Mouse (Mus musculus) gastrocnemius, adult 18-20 months (tissue): ENCODE results near the gene Arntl. TPM values are rescaled to one million over a fixed set of nuclear protein-coding genes. Genes with fewer than 3 reads are reported as not detected.
"Not testable (repeated sequence)": the region's sequence is repeated elsewhere in the genome, so short reads cannot be mapped to it uniquely, and the experiment has no call there.

Experiments used
- DNase-seq: peaks from one replicate; pipeline ENCODE4 v3.0.0; 2021; ENCODE audit warnings: low spot score
- total RNA-seq, 2 experiments: library from RNA; stranded (reverse); gene quantifications; 2 replicates each; pipeline ENCODE4 v1.2.3; 2021

The Arntl gene
- total RNA-seq, 2 experiments from 2014 or later, result 21.9 to 31.8 TPM

DNA sequence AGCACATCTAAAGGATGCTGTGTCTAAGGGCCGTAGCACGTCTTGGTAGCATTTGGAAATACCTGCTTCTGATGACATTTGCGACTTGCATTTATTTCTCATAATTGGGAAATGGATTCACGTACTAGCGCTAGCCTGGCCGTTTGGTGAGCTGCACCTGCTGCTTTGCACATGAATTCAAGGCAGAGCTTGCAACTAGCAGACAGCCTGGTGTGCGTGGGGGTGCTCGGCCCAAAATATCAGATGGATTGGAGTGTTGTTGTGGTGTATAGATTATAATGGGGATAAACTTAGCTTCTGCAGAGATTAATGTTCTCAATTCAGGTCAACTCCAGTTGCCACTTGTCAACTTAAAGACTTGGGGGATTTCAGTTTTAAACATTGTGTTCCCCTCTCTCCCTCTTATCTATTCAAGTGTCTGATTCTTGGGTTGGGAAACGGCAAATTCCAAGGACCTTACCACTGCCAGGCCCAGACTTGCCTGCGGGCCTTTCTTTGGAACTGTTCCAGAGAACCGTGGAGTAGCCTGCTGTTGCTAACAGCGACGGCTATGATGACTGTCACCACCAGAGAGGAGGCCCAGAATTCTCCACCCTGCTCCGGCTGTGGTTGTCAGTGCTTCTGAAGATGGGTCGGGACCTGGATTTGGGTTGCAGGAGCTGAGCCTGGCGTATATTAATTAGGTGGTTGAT is 42.0 kb downstream of the Arntl start:
- DNase-seq, result no peak

DNA sequence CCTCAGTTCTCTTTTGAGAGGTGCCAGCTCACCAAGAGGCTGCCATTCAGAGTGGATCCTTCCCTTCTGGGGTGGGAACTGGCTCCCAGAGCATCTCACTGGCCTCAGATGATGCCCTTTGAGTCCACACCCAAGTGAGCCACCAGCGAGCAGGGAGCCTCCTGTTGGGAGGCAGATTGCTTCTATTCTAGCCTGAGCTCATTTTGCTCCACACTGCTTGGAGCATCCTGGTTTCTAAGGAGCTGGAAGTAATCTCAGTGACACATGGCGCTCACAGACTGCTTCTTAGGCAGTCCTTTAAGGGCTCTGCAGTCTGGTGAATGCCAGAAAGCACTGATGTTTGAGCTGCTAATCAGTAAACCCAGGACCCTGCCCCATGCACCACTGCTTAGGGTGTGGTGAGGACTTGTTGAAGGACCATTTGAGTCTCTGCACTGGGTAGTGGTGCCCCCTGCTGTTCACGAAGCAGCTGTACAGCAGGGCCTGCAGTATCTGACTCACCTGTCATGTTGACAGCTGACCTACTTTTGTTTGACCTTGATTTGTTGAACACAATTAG is 43.2 kb downstream of the Arntl start:
- peak; percentile 58 for DNase-seq

DNA sequence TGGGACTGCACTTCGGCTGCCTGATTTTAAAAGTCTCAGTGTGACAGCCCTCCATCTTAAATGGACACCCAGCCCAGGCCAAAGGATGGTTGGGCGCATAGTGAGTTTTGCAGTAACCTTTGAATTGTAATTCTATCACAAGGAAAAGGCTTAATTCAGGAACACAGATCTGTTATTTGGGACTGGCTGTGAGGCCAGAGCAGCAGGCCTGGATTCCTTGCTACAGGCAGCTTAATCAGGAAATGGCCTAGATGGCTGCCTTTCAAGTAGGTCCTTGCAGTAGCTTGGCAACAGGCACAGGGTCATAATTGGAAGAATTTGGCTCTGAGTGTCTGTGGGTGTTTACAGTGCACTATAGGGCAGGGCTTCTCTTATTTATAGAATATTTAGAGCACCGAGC is 43.7 kb downstream of the Arntl start:
- peak; percentile 56 for DNase-seq

DNA sequence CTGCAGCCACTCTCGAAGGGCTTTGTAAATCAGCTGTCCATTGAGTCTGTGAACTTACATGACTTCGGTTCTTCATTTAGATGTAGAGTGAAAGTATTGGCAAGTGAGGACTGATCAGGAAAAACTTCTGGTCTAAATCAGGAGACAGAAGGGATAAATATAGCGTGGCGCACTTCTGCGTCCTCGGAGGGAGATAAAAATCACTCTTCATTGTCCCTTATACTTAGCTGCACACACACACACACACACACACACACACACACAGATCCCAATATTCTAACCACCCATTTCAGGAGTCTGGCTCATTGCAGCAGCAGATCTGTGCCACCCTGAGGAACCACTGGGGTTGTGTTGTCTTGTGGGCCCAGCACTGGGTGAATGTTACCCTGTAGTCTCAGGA is 44.3 kb downstream of the Arntl start:
- DNase-seq, result no peak

DNA sequence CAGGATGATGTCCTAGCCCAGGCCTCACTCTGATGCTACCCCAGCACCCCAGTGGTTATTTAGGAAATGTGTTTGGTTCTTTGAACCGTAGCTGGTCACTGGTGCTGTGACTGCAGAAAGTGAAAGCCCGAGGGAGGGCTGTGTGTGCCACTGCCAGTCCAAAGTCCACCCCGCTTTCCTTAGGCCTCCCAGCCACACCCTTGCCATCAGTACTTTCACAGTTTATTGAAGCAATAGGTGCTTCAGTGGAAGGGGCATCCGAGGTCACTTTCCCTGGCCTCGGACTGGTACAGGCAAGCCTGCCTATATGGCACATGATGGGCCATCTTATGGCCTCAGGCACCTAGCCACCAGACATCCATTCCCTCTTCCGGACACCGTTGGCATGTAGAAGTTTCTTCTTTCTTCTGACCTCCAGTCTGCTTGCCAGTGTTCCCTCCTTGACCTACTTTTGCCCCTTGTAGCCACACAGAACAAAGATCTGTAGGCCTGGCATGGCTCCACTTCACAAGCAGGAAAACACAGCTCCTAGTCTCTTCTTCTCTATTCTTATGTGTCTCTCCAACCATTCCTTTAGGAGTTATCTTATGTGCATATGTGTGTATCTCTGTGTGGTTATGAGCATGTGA is 46.6 kb downstream of the Arntl start:
- DNase-seq, result no peak

DNA sequence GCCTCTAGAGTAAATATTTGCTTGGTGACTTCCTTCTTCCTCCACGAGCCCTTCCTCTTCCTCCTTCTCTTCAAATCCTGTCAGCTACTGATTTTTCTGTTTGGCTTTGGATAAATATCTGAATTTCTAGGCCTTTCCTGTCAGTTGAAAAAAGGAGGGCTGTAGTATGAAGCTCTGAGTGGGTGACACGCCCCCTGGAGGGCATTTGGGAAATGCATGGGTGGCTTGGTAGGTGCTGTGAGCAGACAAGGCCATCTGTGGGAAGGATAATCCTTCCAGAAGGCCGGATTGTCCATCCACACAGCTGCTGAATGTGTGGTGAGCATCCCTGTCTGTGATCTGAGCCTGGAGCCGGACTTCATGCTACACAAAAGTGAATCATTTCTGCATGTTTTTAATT is 48.8 kb downstream of the Arntl start:
- DNase-seq, result no peak

DNA sequence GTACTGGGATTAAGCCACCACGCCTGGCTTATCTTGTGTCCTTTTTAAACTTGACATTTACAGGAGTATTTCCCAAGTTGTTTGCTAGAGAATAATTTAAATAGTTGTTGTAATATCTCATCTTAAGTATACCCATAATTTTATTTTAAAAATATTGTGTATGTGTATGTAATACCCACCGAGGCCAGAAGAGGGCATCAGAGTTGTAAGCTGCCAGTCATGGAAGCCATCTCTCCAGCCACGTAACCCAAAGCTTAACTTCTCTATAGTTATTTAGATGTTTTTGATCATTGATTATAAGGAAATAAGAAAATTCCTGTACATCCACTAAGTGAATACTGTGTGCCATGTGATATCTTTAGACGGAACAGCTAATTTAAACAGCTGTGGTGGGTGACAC is 51.2 kb downstream of the Arntl start:
- no peak for DNase-seq

DNA sequence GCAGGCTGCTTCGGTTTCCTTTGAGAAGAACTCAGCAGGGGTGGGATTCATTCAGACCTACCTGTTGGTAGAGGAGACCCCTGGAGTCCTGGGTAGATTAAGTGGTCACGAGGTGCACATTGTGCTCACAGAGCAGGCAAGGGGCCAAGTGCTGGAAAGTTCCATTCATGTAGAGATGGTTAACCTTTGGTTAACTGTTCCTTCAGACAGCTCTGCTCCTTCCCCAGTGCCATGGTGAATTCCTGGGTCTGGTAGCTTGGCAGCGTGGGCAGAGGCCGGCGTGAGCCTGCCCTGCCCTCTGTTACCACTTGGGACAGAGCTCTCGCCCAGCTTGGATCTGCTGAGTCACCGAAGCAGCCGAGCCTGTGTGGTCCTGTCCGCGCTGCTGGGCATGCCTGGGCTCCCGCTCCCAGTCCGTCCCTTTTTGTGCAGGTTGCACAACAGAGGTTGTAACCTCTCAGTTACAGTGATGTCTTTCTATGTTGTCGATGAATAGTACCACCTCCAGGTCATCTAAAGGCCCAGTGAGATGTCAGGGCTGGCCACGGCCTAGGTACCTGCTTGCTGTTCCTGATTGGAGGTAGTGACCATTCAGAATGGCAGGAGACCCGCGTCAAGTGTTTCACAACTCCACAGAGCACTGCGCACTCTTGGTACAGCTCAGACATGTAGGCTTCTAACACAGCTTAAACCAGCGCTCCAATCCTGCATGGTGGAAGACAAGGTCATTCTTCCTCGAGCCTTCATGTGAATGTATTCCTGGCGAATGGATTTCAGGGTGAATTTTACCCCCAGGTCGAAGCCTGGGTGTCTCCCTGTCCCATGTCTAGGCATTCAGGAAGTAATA is 53.3 kb downstream of the Arntl start:
- peak; percentile 65 for DNase-seq

DNA sequence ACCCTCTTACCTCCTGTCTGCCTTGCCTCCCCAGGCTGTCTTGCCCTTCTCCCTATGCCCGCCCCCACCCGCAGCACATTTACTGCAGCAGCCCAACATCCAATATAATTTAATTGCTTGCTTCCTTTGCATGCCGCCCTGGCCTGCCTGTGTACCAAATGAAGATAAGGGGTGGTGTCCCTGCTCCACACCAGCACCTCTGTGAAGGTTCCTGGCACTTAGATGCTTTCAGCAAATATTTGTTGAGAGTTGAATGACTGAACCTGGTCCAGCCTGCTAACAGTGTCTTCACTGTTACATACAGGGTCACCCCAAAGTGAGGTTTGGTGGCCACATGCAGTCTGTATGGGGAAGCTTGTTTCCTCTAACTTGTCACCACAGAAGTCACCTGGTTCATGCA is 54.4 kb downstream of the Arntl start:
- no peak for DNase-seq

DNA sequence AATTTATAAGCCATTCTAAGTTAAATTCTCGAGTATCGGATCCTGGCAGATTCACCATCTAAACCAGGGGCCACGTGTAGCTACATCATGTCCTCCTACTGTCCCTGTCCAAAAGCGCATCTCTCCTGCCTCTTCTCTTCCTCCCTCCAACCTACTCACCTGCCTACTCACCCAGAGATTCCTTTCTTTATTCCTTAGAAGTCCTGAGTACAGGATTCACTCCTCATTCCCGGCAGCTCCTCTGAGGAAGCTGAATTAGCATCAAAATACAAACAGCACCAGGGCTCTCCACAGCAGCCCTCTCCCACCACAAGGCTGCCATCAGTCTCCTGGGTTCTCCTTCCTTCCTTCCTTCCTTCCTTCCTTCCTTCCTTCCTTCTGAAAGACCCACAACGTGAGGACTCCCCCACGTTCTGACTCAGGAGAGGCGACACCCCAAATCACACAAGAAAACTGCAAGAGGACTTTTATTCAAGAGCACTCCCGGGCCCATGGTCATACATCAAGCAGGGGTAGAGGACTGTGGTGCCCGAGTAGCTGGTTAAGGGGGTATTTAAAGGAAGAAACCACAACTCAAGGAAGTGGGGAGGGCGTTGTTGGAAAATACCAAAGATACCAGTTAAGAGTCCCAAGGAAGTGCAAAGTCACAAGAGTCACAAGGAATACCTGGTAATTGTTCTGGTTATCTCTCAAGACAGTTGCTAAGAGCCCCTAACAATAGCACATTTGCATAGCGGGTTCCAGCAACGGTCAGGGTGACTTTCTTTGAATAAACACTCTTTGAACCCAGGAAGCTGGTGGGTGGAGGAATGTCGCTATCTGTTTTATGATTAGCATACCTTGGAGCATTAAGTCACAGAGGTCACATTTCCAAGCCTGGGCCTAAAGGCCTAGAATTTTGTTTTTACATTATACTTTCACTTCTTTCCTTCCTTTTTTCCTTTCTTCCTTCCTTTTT is 55.5 kb downstream of the Arntl start:
- not testable (repeated sequence) for DNase-seq

DNA sequence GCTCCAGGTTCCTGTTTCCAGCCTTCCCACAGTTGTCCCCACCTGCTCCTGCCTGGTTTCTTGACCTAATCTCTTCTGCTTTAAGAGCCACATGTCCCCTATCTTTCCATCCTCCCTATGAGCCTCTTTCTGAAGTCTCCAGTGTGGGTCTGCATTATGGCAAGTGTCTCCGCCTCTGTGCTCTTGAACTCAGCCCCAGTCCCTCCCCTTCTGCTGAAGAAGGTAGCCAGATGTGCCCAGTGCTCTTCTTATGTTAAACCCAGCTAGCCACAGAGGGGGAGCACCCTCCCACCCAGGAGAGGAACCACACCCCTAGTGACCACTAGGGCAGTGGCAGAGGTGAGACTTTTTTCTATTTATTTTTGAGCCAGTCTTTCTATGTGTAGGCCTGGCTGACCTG is 56.7 kb downstream of the Arntl start:
- no peak for DNase-seq

DNA sequence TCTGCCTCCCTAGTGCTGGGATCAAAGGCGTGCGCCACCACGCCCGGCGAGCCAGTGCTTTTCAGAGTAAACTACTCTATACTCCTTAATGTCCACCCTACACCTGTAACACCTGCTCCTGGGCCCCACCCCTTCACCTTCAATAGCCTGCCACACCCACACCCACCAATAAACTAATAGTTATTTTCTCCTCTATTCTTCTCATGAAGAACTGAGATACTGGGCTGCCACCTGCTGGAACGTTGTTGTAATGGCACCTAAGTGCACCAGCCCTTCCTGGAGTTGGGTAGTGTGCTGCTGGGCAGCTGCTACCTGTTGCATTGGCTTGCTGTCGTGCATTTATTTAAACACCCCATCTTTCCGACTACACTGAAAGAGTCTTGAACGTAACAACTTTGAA is 61.0 kb downstream of the Arntl start:
- peak; percentile 67 for DNase-seq

DNA sequence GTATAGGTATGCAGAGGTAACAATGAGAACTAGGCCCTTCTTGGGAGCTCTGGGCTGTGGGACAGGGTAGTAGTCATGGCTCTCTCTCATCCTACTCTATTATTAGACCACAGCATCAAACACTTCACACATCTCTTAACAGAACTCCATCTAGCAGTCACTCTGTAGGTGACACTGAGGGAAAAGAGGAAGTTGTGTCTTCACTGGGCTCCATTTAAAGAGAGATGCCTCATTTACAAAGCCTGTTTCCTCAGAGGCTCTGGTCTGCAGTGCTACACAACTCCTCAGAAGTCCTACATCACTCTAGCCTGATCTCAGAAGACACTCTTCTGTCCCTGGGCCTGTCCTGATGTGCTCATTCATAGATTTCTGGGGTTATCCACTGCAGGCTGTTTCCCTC is 61.8 kb downstream of the Arntl start:
- DNase-seq, result no peak

DNA sequence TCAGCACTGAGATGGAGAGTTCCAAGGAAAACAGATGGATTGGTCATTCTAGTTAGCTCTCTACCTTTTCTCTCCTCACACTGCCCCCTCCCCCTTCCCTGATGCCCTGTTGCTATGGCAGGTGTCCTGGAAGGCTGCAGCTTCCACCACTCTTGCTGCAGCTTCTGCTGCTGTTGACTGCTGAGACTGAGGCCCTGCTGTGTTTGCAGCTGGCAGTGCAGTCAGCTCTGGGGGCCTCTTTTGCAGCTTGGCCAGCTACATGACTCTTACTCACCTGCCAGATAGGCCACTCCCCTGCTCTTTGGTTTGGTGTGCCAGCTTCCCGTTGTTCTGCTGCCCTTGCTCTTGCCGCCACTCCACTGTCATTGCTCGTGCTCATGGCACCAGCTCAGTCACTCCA is 62.7 kb downstream of the Arntl start:
- no peak for DNase-seq

DNA sequence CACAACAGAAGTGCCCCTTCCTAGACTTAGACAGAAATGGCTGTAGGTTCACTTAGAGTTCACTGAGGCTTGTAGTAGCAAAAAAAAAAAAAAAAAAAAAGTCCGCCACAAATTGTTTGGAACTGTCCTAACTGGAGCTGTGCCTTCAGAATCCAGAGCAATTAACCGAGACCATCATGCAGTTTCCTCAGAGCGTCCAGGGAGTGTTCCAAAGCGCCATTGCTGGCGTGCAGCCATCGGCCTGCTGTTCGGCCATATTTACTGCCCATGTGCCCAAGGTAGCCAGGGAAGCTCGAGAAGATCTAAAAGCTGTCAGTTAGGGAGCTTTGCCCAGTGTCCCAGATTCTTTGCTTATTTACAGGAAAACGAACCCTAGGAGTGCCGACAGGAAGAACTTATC is 63.3 kb downstream of the Arntl start:
- DNase-seq, result peak; percentile 35

DNA sequence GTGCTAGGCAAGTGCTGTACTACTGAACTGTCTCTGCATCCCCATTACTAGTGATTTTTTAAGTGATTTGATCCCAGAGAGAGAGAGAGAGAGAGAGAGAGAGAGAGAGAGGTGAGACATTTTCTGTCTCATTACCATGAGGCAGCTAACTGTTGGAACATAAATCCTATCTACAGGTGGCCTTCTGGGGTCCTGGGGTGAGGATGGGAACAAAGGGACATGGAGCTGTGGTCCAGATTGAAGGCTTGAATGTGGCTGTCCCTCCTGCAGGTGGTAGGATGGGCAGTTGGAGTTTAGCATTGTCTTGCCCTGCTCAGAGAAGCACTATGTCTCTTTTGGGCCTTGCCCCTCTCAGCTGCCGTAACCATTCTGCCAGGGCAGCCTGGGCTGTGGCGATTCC is 63.7 kb downstream of the Arntl start:
- DNase-seq, result no peak

DNA sequence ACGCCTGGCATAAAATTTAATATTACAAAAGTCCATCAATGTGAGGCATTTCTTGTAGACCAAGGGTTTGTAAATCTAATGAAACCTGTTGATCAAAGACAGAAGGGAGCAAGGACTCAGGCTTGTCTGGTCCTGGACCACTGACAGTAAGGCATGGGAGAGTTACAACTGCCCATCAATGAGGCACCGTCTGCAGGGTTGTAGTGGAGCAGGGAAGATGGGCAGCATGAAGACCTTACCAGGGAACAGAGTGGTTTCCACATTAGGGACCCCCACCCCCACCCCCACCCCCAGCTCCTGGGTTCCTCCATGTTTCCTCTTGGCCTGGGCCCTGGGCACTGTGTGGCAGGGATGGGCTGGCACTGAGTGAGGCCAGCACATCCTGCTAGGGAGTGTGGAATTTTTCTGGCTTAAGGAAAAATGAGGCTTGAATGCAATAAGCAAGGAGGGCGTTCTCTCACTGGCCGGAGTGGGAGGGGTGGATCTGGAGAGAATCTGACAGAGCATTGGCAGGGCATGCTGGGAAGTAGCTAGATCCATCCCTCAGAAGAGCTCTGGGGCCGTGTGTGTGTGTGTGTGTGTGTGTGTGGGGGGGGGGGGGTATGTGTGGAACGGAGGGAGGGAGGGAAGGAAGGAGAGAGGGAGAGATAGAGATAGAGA is 65.2 kb downstream of the Arntl start:
- DNase-seq, result no peak

DNA sequence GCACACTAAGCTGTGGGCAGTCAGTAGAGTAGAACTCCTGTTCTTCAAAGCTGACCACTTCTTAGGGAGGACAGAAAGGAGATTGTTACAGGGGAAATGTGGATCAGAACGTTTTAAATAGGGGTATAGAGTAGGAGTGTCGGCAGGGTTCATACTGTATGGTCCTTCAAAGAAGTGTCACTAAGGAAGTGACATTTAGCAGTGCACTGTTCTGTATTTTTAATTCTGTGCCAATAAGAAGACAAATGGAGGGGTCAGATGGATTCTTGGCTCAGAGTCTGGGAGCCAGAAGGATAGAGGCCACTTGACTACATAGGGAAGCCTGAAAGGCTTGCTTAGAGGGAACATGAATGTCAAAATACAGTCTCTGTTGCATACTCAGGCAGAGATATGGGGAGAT is 70.0 kb downstream of the Arntl start:
- DNase-seq, result no peak

DNA sequence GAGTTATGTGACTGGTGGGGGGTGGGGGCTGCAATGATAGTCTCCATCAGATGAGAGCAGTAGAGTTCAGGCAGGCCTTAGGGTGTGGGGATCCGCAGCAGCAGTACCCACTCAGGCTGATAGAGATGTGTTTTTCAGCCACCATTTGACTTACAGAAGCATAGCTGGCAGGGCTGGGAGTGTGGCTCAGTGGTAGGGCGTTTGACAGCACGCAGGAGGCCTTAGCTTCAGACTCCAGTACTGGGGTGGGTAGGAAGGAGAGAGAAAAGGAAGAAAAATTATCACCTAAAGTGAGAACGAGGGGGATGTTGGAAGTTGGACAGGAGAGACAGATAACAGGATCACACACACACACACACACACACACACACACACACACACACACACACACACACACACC is 71.2 kb downstream of the Arntl start:
- DNase-seq, result no peak

DNA sequence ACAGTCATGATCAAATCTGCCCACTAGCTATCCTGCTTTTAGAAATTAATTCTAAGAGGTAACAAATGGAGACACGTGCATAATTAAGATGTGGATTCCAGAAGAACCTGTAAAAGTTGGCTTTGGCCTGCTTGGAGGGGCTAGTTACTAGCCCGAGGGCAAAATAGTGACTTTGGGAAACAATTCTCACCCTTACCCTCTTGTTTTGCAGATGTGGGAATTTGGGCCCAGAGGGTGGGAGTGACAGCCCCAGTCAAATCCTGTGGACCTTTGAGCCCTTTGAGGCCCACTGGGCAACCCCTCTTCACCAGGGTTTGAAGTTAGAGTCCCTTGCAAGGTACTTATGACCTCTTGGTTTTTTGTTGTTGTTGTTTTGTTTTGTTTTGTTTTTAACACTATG is 72.0 kb downstream of the Arntl start:
- no peak for DNase-seq

DNA sequence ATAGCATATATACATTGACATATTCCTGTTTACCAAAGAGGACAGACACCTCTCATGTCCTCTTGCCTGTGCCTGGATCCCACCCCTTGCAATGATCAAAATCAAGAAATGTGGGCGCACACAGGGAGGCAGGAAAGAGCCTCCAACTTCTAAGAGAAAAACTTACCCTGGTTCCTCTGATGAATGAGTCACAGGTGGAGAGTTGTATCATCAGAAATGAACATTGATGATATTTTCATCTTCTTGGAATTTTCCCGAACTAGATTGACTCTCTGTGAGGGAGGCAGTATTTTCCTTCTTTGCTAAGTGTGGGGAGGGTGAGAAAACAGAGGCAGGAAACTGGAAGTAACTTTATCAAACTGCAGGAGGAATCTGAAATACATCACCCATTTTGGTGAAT is 78.1 kb downstream of the Arntl start:
- no peak for DNase-seq
